8 mouse cellular contexts compared by ENCODE assay signal in genomic region chr1:59895456-59895855, GRCm38 (mm10). TPM values are rescaled to one million over a fixed set of nuclear protein-coding genes. Genes with fewer than 3 reads are reported as not detected.
A peak's percentile ranks its signal among the peaks of the same experiment; 100 is the strongest.
DNase-seq lines count a peak whose midpoint lies in the region; ATAC-seq and TF ChIP-seq lines count a peak whose summit lies in the region.

No protein-coding gene starts in this region.

- intact Hi-C loops in gastrocnemius, postnatal 14 days (cut with DNase I; ENCODE audit: low total_unique reads), result no loop called here

- ATAC-seq in intestine, postnatal 0 days, result no peak

- H3ac ChIP-seq in myocyte (ENCODE audit: control insufficient read depth, insufficient read length), result no peak overlapping the region

- H3K79me2 ChIP-seq in myocyte (ENCODE audit: control insufficient read depth, insufficient read depth), result no peaks in the 10 kb centered on the region

- no peaks in the 10 kb centered on the region for H3K27me3 ChIP-seq in myocyte (ENCODE audit: control insufficient read depth, insufficient read depth, insufficient read length)
- no peaks in the 10 kb centered on the region for H3K27me3 ChIP-seq in intestine, postnatal 0 days (replicated peaks; ENCODE audit: control insufficient read depth, insufficient read depth, low read length)

- H3K4me1 ChIP-seq in intestine, postnatal 0 days (replicated peaks; ENCODE audit: control insufficient read depth, insufficient read depth, low read length), result peaks cover 8% of the 10 kb centered on the region

- no peak overlapping the region for H3K9ac ChIP-seq in intestine, postnatal 0 days (ENCODE audit: low read depth, low read length)

- TF ChIP-seq POLR2A in myocyte (IDR thresholded peaks at IDR 0.05; ENCODE audit: insufficient read length, low read depth), result no peak

- peak overlapping the region; percentile 46 for H3K4me2 ChIP-seq in myocyte (ENCODE audit: low read depth)
- no peak overlapping the region for H3K4me2 ChIP-seq in intestine, postnatal 0 days (replicated peaks; ENCODE audit: low read depth)

- H3K4me3 ChIP-seq in myocyte, result no peak overlapping the region
- no peak overlapping the region for H3K4me3 ChIP-seq in intestine, postnatal 0 days (ENCODE audit: low read depth, low read length)

- no peak overlapping the region for H3K27ac ChIP-seq in intestine, postnatal 0 days (ENCODE audit: low read depth, low read length)

- WGBS in intestine, postnatal 0 days, result 42% methylated on average over 4 of the region's 4 CpGs

- no peaks in the 10 kb centered on the region for H3K9me3 ChIP-seq in intestine, postnatal 0 days (ENCODE audit: control insufficient read depth)

- DNase-seq in adrenal gland, adult (ENCODE audit: inconsistent age in 2 of 2, low spot score in 1 of 2), result peak; percentile 65 to 75
- DNase-seq in adrenal gland, postnatal 4 days (ENCODE audit: low spot score in 2 of 2), result no peak
- peak; percentile 37 for DNase-seq in CD4-positive helper T cell, adult 2 months (ENCODE audit: low read depth, low spot score)
- DNase-seq in gastrocnemius, postnatal 14 days, result peak; percentile 32
- DNase-seq in layer of hippocampus, adult 9-11 months, result peak; percentile 86
- no peak for DNase-seq in thymus, postnatal 10 days (ENCODE audit: low spot score in 2 of 2)

- TF ChIP-seq CTCF in intestine, postnatal 0 days (IDR thresholded peaks at IDR 0.05; ENCODE audit: low read depth), result no peak

- no peaks in the 10 kb centered on the region for H3K36me3 ChIP-seq in myocyte (ENCODE audit: control insufficient read depth, insufficient read depth)
- no peaks in the 10 kb centered on the region for H3K36me3 ChIP-seq in intestine, postnatal 0 days (ENCODE audit: control insufficient read depth, insufficient read depth)

TF ChIP-seq in myocyte, 11 proteins besides CTCF, POLR2A, EP300 and RAD21:
- TF ChIP-seq TCF12 (IDR thresholded peaks at IDR 0.05; ENCODE audit: insufficient read depth, poor library complexity, severe bottlenecking) (no peak), SRF (IDR thresholded peaks at IDR 0.05; ENCODE audit: control insufficient read depth, insufficient read length, low read depth) (no peak), REST (IDR thresholded peaks at IDR 0.05; ENCODE audit: insufficient read depth, insufficient read length) (no peak), MYOG (IDR thresholded peaks at IDR 0.05; ENCODE audit: control insufficient read depth in 1 of 3, insufficient read depth in 1 of 3, insufficient read length in 2 of 3, low read depth in 2 of 3) (no peak), MAX (IDR thresholded peaks at IDR 0.05; ENCODE audit: low read depth) (no peak), MYOD1 (IDR thresholded peaks at IDR 0.05; ENCODE audit: control insufficient read depth in 1 of 3, insufficient read length in 2 of 3, low read depth in 2 of 3) (no peak), CEBPB (IDR thresholded peaks at IDR 0.05; ENCODE audit: insufficient read depth, poor library complexity, severe bottlenecking) (no peak), TCF3 (IDR thresholded peaks at IDR 0.05; ENCODE audit: insufficient read length, low read depth) (no peak), POLR2AphosphoS2 (IDR thresholded peaks at IDR 0.05; ENCODE audit: insufficient read length, low read depth) (no peak), USF1 (IDR thresholded peaks at IDR 0.05; ENCODE audit: low read depth) (no peak), E2F4 (IDR thresholded peaks at IDR 0.05; ENCODE audit: insufficient read depth) (no peak)

RNA-seq across cellular contexts. Expression of gene Fam117b, which starts 17.4 kb away (rescaled TPM):
- 10 to 100 TPM; 47.2 to 51.2 TPM for total RNA-seq in adrenal gland, postnatal 4 days (2021)
- 10 to 100 TPM in 1 of 2 experiments, 1 to 10 TPM in 1; 6.2 to 12.5 TPM for total RNA-seq in gastrocnemius, postnatal 14 days (2021)
- 4.3 TPM for polyA plus RNA-seq in myocyte (2012; fragmentation: generic; extraction: Trizol)
- 3.6 and 3.7 TPM in 2 replicates for polyA plus RNA-seq in intestine, postnatal 0 days (2015; fragmentation: Nextera tagmentation; extraction: Ambion mirVana)

Comparison
In these comparisons a context has a peak if more than half of its experiments do, and no peak if none do; other contexts are left out.
1. DNase-seq: peak in adrenal gland, adult (2 of 2), CD4-positive helper T cell, adult 2 months (single experiment), gastrocnemius, postnatal 14 days (single experiment) and layer of hippocampus, adult 9-11 months (single experiment); none in adrenal gland, postnatal 4 days (0 of 2) and thymus, postnatal 10 days (0 of 2).